Mouse (Mus musculus) ES-Bruce4 (cell line): ENCODE results near the gene Scaf1. TPM values are rescaled to one million over a fixed set of nuclear protein-coding genes. Genes with fewer than 3 reads are reported as not detected.

Experiments
- H3K27ac ChIP-seq: 2 replicates; pipeline ENCODE4 v1.5.1; 2012; ENCODE audit warnings: low read length, inconsistent platforms; ENCODE audit not compliant: insufficient read depth
- H3K27me3 ChIP-seq: 2 replicates; pipeline ENCODE4 v1.6.1; 2012; ENCODE audit warnings: mild to moderate bottlenecking, low read length, inconsistent platforms; ENCODE audit not compliant: control insufficient read depth, poor library complexity, insufficient read depth, severe bottlenecking
- H3K36me3 ChIP-seq: 2 replicates; pipeline ENCODE4 v1.6.1; 2012; ENCODE audit warnings: inconsistent platforms, mild to moderate bottlenecking, low read length, moderate library complexity; ENCODE audit not compliant: control insufficient read depth, poor library complexity, insufficient read depth, severe bottlenecking
- H3K4me1 ChIP-seq: one replicate; pipeline ENCODE4 v1.8.1; 2011; ENCODE audit warnings: low read length; ENCODE audit not compliant: control insufficient read depth, insufficient read depth
- H3K4me3 ChIP-seq: 2 replicates; pipeline ENCODE4 v1.5.1; 2011; ENCODE audit warnings: low read depth, mild to moderate bottlenecking, low read length
- H3K9ac ChIP-seq: 2 replicates; pipeline ENCODE4 v1.6.1; 2012; ENCODE audit warnings: low read depth, mild to moderate bottlenecking, inconsistent platforms; ENCODE audit not compliant: poor library complexity, severe bottlenecking
- H3K9me3 ChIP-seq: replicated peaks from 2 replicates; pipeline ENCODE4 v1.6.1; 2012; ENCODE audit warnings: mild to moderate bottlenecking, low read length, inconsistent platforms; ENCODE audit not compliant: control insufficient read depth, poor library complexity, insufficient read depth, severe bottlenecking
- CTCF ChIP-seq: IDR thresholded peaks from one replicate; pipeline ENCODE4 v1.8.1; 2011; ENCODE audit warnings: low read depth, low read length
- EP300 ChIP-seq: IDR thresholded peaks from 2 replicates; pipeline ENCODE4 v1.6.1; 2011; ENCODE audit warnings: low read depth, low read length; ENCODE audit not compliant: insufficient read depth
- POLR2A ChIP-seq: IDR thresholded peaks from one replicate; pipeline ENCODE4 v1.8.1; 2011; ENCODE audit warnings: low read length; ENCODE audit not compliant: insufficient read depth
- polyA plus RNA-seq: library from polyadenylated mRNA; stranded (reverse); fragments of >200 nt; gene quantifications from 2 replicates; pipeline ENCODE4 v1.2.4, GENCODE M21; 2011; ENCODE audit warnings: low read depth; ENCODE audit not compliant: missing spikeins, insufficient read depth, insufficient read length

Scaf1 gene
- polyA plus RNA-seq, 1 experiment, result 64.2 TPM

GRCm38 (mm10) chr7:45047491-45047890, 31.3 kb upstream of the Scaf1 start:
- no peak overlapping the region for H3K27ac ChIP-seq
- H3K4me1 ChIP-seq, result peaks cover 5% of the 10 kb centered on the region
- no peak for TF ChIP-seq POLR2A
- TF ChIP-seq CTCF, result no peak
- TF ChIP-seq EP300, result no peak
- H3K36me3 ChIP-seq, result peaks cover 40% of the 10 kb centered on the region
- no peak overlapping the region for H3K4me3 ChIP-seq
- no peaks in the 10 kb centered on the region for H3K9me3 ChIP-seq
- H3K9ac ChIP-seq, result no peak overlapping the region
- no peaks in the 10 kb centered on the region for H3K27me3 ChIP-seq

- TF ChIP-seq CTCF, result no peak
- TF ChIP-seq POLR2A, result no peak
- no peak for TF ChIP-seq EP300
- H3K4me1 ChIP-seq, result peaks cover 5% of the 10 kb centered on the region
- no peaks in the 10 kb centered on the region for H3K27me3 ChIP-seq
- H3K4me3 ChIP-seq, result peak overlapping the region; percentile 35
- H3K36me3 ChIP-seq, result peaks cover 46% of the 10 kb centered on the region
- peak overlapping the region; percentile 19 for H3K9ac ChIP-seq
- no peak overlapping the region for H3K27ac ChIP-seq
- no peaks in the 10 kb centered on the region for H3K9me3 ChIP-seq
Measured at GRCm38 (mm10) chr7:45046853-45047350, 30.7 kb upstream of the Scaf1 start.

GRCm38 (mm10) chr7:45045741-45046140, 29.6 kb upstream of the Scaf1 start:
- Histone ChIP-seq H3K27me3 (no peaks in the 10 kb centered on the region), H3K4me3 (no peak overlapping the region), H3K9ac (no peak overlapping the region), H3K4me1 (peaks cover 5% of the 10 kb centered on the region), H3K9me3 (no peaks in the 10 kb centered on the region), H3K36me3 (peaks cover 56% of the 10 kb centered on the region), H3K27ac (no peak overlapping the region)
- TF ChIP-seq EP300 (no peak), CTCF (no peak), POLR2A (no peak)

GRCm38 (mm10) chr7:45043307-45043706, 27.1 kb upstream of the Scaf1 start:
- TF ChIP-seq POLR2A (no peak), CTCF (no peak), EP300 (no peak)
- no peak overlapping the region for H3K4me3 ChIP-seq
- peaks cover 59% of the 10 kb centered on the region for H3K36me3 ChIP-seq
- no peak overlapping the region for H3K9ac ChIP-seq
- no peaks in the 10 kb centered on the region for H3K27me3 ChIP-seq
- H3K27ac ChIP-seq, result no peak overlapping the region
- H3K9me3 ChIP-seq, result no peaks in the 10 kb centered on the region
- H3K4me1 ChIP-seq, result no peaks in the 10 kb centered on the region

- Histone ChIP-seq H3K27me3 (no peaks in the 10 kb centered on the region), H3K9ac (no peak overlapping the region), H3K9me3 (no peaks in the 10 kb centered on the region), H3K4me1 (no peaks in the 10 kb centered on the region), H3K4me3 (no peak overlapping the region), H3K36me3 (peaks cover 64% of the 10 kb centered on the region), H3K27ac (no peak overlapping the region)
- TF ChIP-seq CTCF (no peak), EP300 (no peak), POLR2A (no peak)
Measured at GRCm38 (mm10) chr7:45040851-45041250, 24.7 kb upstream of the Scaf1 start.

GRCm38 (mm10) chr7:45038411-45038810, 22.2 kb upstream of the Scaf1 start:
- Histone ChIP-seq H3K9ac (no peak overlapping the region), H3K36me3 (peaks cover 69% of the 10 kb centered on the region), H3K27me3 (no peaks in the 10 kb centered on the region), H3K4me3 (no peak overlapping the region), H3K27ac (no peak overlapping the region), H3K9me3 (no peaks in the 10 kb centered on the region), H3K4me1 (no peaks in the 10 kb centered on the region)
- TF ChIP-seq POLR2A, result no peak
- TF ChIP-seq EP300, result no peak
- no peak for TF ChIP-seq CTCF
